Mouse (Mus musculus) 416B (cell line): ENCODE measurements at regions not wholly inside any gene's neighbourhood (a gene's known extent, or its start where the extent isn't known, plus 50 kb on each side); places are given as distances from the start of the nearest gene placed in this dataset.
A peak's percentile ranks its signal among the peaks of the same experiment; 100 is the strongest.

Experiments
- DNase-seq: peaks from one replicate; pipeline ENCODE4 v3.0.0; 2011; ENCODE audit warnings: low read depth

- DNase-seq = no peak
Observed at GRCm38 (mm10) chr4:33687434-33687833, 237.0 kb upstream of the Cnr1 start.

- no peak for DNase-seq
Observed at GRCm38 (mm10) chr4:33693441-33693840, 231.0 kb upstream of the Cnr1 start.

- DNase-seq = no peak
Observed at GRCm38 (mm10) chr4:33696969-33697368, 227.4 kb upstream of the Cnr1 start.

GRCm38 (mm10) chr4:33702028-33702666, 222.2 kb upstream of the Cnr1 start:
- no peak for DNase-seq

- no peak for DNase-seq
Observed at GRCm38 (mm10) chr4:33705722-33706121, 218.7 kb upstream of the Cnr1 start.

GRCm38 (mm10) chr4:33706785-33707184, 217.6 kb upstream of the Cnr1 start:
- DNase-seq = no peak

GRCm38 (mm10) chr4:33716475-33717117, 207.8 kb upstream of the Cnr1 start:
- no peak for DNase-seq

- no peak for DNase-seq
Observed at GRCm38 (mm10) chr4:33720972-33721371, 203.4 kb upstream of the Cnr1 start.

GRCm38 (mm10) chr4:33721971-33722370, 202.4 kb upstream of the Cnr1 start:
- DNase-seq = no peak

GRCm38 (mm10) chr4:33731837-33732236, 192.6 kb upstream of the Cnr1 start:
- no peak for DNase-seq

GRCm38 (mm10) chr4:33734923-33735322, 189.5 kb upstream of the Cnr1 start:
- DNase-seq = no peak

GRCm38 (mm10) chr4:33735442-33735966, 188.9 kb upstream of the Cnr1 start:
- DNase-seq = no peak

GRCm38 (mm10) chr4:33736061-33736701, 188.2 kb upstream of the Cnr1 start:
- peak; percentile 17 for DNase-seq

GRCm38 (mm10) chr4:33737337-33737736, 187.1 kb upstream of the Cnr1 start:
- DNase-seq = no peak

- DNase-seq = no peak
Observed at GRCm38 (mm10) chr4:33737859-33738417, 186.5 kb upstream of the Cnr1 start.

- no peak for DNase-seq
Observed at GRCm38 (mm10) chr4:33739211-33739904, 185.0 kb upstream of the Cnr1 start.

GRCm38 (mm10) chr4:33740982-33741381, 183.4 kb upstream of the Cnr1 start:
- DNase-seq = no peak

- no peak for DNase-seq
Observed at GRCm38 (mm10) chr4:33745180-33745579, 179.2 kb upstream of the Cnr1 start.

GRCm38 (mm10) chr4:33747316-33747895, 177.0 kb upstream of the Cnr1 start:
- DNase-seq = no peak

GRCm38 (mm10) chr4:33767721-33768120, 156.7 kb upstream of the Cnr1 start:
- DNase-seq = no peak

GRCm38 (mm10) chr4:33786027-33786426, 138.4 kb upstream of the Cnr1 start:
- DNase-seq = no peak

- peak; percentile 29 for DNase-seq
Observed at GRCm38 (mm10) chr4:33786958-33787357, 137.4 kb upstream of the Cnr1 start.
